Mouse (Mus musculus) lung, adult 2 months (tissue): Measurements from ENCODE around the gene March10.

ENCODE experiments used
- CTCF ChIP-seq: fragments of 200-500 bp; IDR thresholded peaks from 2 replicates; pipeline ENCODE4 v1.5.1; 2011; ENCODE audit warnings: mild to moderate bottlenecking, low read length, control low read depth; ENCODE audit not compliant: insufficient read depth
- POLR2A ChIP-seq: fragments of 200-500 bp; IDR thresholded peaks from 2 replicates; pipeline ENCODE4 v1.6.1; 2011; ENCODE audit warnings: low read depth, mild to moderate bottlenecking, control low read depth, low read length, borderline replicate concordance; ENCODE audit errors: extremely low read depth

GRCm38 (mm10) chr11:105338596-105339390 lies 117.7 kb downstream of the March10 start:
- TF ChIP-seq CTCF (no peak), POLR2A (no peak)
